Mouse (Mus musculus) erythroblast, adult 5-6 weeks (primary cell): ENCODE results near the gene Csnk2a1. TPM values are rescaled to one million over a fixed set of nuclear protein-coding genes. Genes with fewer than 3 reads are reported as not detected.
"Not testable (repeated sequence)": the region's sequence is repeated elsewhere in the genome, so short reads cannot be mapped to it uniquely, and the experiment has no call there.

Source experiments
- ATAC-seq: replicated peaks from 2 replicates; pipeline ENCODE4 v1.8.0; 2016; ENCODE audit warnings: moderate number of reproducible peaks, mild to moderate bottlenecking, moderate TSS enrichment, inconsistent platforms; ENCODE audit not compliant: poor library complexity, low FRiP score, severe bottlenecking
- total RNA-seq, 2 experiments: library from RNA; stranded (forward) in 1 of 2; stranded (reverse) in 1 of 2; fragments of 150-400 nt in 1 of 2; fragments of 200-764, 138-1000 nt in 1 of 2; gene quantifications; 2 replicates each; pipeline versions ENCODE4 v1.2.3 to v1.2.4; 2015 to 2017; ENCODE audit warnings: low replicate concordance in 2 of 2

Csnk2a1 gene
- total RNA-seq, 2 experiments from 2014 or later = 31.9 to 32.5 TPM

DNA sequence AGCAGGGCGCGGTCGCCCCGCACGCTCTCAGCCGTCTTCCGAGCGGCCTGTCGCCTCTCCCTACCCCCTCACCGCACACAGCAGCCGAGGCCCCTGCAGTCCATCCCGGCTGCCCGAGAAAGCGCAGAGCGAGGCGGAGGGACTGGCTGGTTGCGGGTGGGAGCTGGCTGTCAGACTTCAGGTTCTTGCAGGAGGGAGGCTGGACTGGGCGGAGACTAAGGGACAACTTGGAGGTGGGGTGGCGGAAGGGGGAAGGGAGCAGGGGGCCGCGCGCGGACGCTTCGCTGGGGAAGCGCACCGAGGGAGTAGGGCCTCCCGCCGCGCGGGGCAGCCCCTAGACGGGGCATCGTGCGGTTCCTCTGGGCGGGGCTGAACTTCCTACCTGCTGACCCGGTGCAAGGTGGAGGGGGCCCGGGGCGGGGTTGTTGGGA, 427 bp downstream of the Csnk2a1 start:
- ATAC-seq = peak; percentile 43

DNA sequence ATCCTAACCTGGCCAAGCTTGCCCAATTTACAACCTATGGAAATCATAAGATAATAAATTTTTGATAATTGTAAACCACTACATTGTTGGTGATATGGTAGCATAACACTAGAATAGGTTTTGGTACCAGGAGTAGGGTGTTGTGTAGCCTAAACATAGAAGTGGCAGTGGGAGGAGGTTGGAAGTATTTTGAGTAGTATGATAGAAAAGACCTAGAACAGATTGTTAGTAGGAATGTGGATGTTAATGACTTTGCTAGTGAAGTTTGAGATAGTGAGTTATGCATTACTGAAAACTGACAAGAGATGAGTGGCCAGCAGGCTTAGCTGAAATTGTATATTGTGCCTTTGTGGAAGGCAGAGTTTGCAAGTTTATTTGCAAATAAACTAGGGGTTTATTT, 3.4 kb downstream of the Csnk2a1 start:
- no peak for ATAC-seq

DNA sequence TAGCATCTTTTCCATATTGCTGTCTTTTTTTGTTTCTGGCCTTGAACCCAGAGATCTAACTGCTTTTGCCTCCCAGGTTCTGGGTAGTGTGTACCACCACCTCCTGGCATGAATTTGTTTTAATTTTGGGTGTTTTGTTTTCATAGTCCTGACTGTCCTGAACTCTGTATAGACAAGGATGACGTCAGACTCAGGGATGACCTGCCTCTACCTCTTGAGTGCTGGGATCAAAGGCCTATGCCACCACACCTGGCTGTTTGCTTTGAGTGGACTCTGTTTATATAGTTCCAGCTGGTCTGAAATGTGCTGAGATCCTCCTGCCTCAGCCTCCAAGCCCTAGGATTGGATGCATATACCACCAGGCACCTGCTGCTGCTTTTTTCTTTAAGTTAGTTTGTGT, 11.3 kb downstream of the Csnk2a1 start:
- peak; percentile 38; the same call in 1 of the 2 replicates for ATAC-seq

DNA sequence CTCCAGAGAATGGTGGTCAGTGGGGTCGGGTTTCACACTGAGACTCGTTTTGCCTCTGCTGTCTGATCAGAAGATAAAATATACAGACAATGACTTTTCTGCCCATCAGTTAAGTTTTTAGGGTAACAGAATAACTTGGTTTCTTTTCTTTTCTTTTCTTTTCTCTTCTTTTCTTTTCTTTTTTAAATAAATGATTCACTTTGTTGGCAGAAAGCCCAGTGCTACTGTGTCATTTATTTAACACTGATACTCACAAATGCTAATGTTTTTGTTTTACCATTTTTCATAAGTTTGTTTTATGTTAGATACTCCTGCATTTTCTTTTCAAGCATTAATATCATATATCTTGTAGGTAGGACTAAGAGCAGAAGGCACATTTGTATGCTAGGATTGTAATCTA, 13.9 kb downstream of the Csnk2a1 start:
- no peak for ATAC-seq

DNA sequence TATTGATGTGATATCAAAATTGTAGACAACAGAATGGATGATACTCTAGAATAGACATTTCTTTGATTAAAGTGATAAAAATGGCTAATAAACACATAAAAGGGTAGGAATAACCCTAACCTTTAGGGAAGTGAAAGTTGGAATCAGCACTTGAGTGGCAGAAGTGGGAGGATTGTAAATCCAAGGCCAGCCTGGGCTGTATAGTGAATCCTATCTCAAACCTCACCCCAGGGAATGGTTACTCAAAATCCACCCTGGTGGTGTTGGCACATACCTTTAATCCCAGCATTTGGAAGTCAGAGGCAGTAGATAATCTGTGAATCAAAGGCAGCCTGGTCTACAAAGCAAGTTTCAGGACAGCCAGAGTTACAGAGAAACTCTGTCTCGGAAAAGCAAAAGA, 20.6 kb downstream of the Csnk2a1 start:
- no peak for ATAC-seq

DNA sequence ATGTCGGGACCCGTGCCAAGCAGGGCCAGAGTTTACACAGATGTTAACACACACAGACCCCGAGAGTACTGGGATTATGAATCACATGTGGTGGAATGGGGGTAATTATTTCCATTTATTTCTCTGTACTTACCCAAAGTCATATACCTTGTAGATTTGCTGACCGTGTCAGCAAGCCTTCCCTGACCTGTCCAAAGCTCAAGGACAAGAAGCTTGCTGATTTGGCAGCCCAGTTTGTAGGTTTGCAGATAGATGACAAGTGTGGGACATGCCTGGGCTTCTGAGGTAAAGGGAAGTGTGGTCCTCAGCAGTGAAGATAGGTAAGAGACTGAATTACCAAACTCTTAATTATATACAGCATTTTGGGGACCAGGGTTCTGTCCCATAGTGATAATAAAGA, 23.9 kb downstream of the Csnk2a1 start:
- no peak for ATAC-seq

DNA sequence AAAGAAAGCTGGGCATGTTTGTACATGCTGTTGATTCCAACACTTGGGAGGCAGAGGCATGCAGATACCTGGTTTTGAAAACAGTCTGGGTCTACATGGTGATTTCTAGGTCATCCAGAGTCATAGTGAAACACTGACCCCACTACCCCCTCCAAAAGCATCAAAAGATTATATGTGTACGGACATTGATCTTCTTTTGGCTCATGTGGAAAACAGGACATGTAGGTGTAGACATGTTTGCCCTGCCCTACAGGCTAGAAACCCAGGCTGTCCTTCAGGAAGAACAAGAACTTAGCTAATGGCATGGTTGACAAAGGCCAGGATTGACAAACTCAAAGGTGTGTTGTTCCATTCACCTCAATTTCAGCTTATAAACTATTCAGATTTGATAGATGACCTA, 33.1 kb downstream of the Csnk2a1 start:
- no peak for ATAC-seq

DNA sequence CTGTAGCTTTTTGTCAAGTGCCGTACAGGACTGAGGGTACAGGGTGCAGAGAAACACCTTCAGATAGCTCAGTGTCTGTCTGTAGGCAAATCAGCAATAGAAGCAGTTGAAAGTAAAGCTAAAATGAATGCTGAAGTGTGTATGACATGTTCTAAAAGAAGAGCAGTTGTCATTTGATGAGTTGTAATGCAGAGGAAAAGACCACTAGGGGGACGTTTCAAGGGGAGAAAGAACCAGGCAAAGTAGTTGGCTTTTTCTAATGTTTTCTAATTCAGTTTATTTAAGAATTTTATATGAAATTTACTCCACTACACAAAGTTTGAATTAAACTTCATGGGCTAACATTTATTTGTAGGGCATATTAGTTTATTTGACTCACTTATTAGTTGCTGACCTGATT, 47.0 kb downstream of the Csnk2a1 start:
- no peak for ATAC-seq

DNA sequence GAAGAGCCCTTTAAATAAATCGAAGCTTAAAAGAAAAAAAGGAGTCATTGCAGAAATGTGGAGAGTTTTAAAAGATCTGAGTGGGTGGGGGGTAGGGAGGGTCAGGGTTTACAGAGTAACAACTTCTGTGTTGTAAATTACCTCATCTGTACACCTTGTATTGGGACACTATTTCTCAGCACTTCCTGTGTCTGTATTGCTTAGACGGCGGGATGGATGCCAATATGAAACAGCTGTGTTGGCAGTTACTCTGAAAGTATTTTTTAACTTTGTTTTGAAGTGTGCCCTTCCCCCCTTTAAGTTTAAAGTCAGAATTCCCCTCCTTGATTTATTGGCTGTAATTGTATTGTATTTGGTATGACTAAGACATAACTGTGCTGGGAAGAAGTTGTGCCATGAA, 54.8 kb downstream of the Csnk2a1 start:
- no peak for ATAC-seq

DNA sequence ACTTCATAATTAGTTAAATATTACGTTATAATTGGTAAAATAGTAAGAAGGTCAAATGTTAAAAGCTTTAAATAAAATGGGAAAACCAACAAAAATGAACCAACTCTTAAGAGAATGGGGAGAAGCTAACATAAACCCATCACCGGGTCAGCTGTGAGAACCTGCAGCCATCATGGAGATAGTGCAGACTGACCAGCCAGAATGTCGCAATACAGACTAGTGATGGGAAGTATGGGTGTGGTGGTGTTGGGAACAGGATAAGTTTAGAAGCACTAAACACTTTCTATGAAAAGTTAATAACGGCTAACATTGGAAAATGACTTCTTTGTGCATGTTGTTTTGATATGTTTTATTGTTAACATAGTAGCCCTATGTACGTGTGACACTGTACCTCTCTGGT, 60.9 kb downstream of the Csnk2a1 start:
- no peak for ATAC-seq

DNA sequence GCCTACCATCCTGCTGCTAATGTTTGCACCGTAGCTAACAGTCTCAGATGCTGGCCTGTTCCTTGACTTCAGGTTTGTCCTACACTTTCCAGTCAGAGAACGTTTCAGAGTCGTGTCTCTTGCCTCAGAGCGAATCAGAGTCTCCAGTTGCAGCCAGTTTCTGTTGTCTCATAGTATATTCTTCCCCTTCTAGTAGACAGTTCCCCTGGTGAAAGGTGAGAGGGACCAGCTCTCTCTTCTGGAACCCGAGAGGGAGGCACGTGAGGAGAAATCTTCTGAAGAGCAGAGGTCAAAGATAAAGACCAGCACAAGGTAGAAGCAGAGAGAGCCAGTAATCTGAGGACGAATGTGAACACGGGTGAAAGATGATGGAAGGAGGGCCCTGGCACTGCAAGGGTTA, 61.4 kb downstream of the Csnk2a1 start:
- ATAC-seq = no peak

DNA sequence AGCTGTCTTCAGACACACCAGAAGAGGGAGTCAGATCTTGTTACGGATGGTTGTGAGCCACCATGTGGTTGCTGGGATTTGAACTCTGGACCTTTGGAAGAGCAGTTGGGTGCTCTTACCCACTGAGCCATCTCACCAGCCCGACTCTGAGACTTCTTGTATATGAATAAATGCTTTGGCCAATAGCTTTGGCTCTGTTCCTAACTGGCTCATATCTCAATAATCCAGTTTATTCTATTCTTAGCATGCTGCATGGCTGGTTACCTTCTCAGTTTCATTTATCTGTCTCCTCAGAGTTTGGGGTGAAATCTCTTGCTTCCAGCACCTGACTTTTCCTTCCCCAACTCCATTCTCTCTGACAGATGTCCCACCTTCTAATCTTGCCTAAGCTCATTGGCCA, 63.0 kb downstream of the Csnk2a1 start:
- not testable (repeated sequence) for ATAC-seq

DNA sequence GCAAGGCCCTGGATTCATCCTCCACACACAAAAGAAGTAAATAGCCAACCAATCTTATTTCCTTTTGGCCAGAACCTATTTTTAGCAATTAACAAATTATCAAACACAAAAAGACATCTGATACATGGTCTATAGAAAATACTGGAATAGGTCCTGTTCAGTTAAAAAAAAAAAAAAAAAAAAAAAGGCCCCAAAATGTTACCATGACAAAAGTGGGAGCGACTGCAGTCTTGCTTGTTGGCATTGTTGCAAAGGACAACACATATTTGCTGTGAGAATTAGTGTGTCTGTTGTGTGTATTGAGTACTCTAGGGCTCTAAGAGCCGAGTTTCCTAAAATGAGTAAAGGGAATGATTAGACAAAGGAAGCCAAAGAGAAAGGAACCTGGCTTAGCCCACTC, 65.8 kb downstream of the Csnk2a1 start:
- ATAC-seq = no peak

DNA sequence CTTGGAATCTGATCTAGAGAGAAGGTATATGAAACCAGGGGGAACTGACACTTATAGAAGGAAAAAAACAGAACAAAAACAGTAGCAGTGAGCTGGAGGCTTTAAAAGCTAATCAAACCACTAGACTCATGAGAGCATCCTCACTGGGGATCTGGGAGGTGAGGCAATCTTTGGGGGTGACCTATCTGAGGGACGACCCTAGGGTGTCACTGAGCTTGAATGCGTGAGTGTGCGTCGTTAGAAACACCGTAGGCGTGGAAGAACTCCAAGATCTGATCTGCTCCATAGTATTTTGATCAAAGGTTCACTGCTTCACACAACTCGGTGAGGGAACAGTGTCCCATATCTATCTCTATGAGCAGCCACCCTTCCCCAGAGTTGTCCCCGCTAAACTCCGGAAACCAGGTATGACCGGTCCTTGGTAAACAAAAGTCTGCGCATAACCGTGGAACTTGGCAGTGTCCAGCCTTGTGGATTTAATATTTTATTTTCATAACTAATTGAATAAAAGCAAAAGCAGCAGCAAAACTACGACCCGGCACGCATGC, 66.6 kb downstream of the Csnk2a1 start:
- ATAC-seq = peak; percentile 63

DNA sequence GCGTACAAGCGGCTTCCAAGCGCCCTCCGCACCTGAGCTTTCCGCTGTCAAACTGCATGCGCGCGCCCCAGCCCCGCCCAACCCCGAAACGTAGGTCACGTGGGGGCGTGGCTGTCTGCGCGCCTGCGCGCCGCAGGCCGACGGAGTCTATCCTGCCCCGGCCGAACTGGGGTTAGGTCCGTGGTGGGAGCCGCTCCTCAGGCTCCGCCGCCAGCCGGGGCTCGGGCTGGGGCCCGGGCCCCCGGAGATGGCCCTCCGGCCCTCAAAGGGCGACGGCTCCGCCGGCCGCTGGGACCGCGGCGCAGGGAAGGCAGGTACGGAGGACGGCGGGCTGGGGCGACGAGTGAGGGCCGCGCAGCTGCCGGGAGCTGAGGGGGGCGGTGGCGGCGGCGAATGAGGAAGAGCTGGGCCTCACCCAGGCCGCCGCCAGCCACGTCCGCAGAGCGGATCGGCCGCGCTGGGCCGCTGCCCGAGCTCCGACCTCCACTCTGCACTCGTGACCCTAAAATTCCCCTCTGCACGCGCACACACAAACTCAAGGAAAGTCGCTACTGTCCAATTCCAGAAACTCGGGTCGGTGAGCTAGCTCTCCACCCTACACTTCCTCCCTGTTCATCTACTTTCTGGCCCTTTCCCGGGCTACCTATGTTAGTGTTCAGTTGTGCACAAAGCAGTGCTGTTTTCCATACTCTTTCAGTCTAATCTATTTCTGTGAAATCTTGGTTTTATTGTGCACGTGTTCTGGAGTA, 67.3 kb downstream of the Csnk2a1 start, which contains the start of gene Tbc1d20:
Tbc1d20 (plus strand) TSS at position 102 of the 749 bp plus-strand sequence.
- ATAC-seq = peak; percentile 94

DNA sequence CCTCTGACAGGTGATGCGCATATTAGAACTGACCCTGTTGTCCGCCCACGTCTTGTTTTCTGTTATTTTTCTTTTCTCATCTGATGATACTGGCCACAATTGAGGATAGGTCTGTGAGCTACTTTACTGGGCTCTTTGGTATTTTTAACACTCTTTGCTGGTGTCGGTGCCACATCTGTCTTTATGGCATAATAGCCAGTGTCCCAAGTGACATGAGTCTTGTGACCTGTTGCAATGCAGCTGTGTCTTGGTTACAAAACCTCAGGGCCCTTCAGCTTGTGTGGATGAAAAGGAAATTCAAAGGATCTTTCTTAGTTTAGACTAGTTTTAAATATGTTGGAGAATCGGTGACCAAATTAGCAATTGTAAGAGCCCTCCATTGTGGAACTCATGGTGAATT, 67.9 kb downstream of the Csnk2a1 start:
- no peak for ATAC-seq

DNA sequence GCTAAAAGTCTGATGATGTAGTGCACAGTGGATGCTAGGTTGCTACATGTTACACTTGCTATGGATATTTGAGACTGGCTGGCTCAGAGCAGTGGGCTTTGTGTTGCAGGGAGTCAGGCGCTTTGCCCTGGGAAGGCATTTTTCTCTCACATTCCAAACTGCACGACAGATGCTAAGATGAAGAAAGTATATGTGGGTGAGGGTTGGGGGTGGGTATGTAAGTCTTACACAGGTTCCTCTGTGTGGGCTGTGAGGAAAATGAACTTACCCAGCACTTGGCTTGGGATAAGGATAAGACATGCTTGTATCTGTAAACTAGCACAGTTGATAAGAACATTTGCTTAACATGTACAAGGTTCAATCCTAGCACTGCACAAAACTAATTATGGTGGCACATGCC, 76.2 kb downstream of the Csnk2a1 start:
- ATAC-seq = no peak

DNA sequence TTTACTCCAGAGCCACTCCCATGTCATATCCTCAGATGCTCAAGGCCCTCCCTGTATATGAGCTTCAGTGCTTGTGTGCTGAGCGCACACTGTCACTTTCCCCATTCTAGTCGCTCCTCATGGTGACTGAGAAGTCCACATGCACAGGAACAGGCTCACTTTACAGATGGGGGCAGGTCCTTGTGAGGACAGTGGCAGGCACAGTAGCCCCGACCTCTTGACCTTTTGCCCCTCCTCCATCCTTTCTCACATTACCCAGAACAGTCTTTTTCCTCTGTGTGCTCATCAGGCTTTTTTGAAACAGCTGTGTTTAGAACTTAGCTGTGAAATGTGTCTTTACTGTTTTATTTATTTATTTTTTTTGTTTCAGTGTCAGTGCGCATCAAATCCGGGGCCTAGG, 77.1 kb downstream of the Csnk2a1 start:
- no peak for ATAC-seq

DNA sequence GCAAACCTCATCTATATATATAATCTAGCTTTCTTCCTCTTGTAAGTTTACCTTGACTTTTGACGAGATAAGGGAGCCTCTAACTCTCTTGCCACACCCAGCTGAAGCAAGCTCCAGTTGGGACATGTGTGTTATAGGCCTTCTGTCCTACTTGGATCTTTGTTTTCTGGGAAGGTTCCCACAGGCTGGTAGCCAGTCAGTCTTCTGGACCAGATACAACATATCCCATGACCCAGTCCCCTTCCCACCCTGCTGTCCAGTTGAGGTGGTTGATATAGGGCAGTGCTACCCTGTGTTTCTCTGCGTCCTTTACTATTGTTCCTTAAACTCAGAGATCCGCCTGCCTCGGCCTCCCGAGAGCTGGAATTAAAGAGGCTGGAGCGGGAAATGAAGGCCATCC, 78.8 kb downstream of the Csnk2a1 start:
- ATAC-seq = no peak

DNA sequence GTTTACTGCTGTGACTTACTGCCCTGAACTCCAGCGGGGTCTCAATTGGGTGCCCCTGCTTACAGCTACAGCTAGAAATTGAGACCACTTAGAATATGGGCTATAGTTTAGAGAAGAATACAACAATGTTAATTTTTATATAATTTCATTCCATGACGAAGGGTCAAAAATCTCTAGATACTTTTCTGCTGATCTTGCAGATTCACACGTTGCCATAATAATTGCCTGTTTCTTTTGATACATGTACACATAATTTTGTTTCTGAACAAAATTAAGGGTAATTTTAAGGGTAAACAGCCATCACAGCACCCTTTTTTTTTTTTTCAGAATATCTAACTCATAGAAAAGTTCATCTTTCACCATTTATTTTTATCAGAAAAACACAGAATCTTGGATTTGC, 80.5 kb downstream of the Csnk2a1 start:
- no peak for ATAC-seq

DNA sequence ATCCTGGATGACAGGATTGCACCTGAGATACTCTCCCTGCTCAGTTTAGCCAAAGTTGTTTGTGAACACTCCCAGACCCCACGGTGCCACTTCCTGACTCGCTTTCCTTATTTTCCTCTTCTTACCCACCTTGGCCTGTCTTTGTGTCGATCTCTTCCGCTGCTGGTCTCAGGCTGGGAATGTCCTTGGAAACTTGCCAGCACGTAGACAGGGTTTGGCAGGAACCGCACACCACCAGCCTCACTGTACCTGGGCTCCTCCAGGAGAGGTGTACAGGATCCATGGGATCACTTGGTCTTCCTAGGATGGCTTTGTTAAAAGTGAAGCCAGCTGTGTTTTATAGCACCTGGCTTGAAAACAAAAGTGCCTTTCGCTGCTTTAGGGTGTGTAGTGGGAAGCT, 86.4 kb downstream of the Csnk2a1 start:
- no peak for ATAC-seq

DNA sequence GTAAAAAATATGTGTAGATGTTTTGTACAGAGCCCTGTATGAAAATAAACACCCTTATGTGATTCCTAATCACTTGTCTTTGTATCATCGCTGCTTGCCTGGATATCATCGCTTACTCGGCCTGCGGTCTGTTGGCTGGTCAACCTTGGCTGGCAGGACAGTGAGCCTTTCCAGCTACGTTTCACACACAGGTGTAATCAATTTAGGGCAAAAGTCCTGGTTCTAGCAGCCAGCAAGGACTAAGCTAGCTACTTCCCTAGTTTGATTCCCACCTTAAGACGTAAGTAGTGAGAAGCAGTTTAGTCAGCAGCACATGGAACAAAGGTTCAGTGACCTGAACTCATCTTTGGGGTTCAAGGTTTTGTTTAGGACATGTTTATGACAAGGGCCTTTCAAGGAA, 87.3 kb downstream of the Csnk2a1 start:
- ATAC-seq = no peak
